Mouse (Mus musculus): ENCODE results near the gene Msi1.

DNA sequence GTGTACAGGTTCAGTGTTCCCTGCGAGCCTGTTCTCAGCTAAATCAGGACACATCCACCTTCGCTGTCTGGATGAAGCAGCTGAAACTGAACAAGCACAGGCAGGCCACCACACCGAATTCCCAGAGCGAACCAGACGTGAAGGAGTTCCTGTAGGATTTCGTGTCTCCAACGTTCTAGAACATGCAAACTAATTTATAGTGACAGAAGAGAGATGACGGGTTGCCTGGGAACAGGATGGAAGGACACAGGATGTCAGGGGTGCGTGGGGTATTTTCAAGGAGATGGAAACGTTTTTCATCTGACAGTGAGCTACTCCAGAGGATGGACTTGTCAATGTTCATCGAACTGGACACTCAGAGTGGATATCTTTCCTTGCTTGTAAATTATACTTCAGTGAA, 32.7 kb upstream of the Msi1 start:
- TF ChIP-seq CTCF (conservative IDR thresholded peaks at IDR 0.05; ENCODE audit: low read length) (no peak), POU5F1 (IDR thresholded peaks at IDR 0.05; ENCODE audit: borderline replicate concordance, low read length) (no peak)

All from E14TG2a.4 (cell line).